ENCODE assay signal across 28 mouse cellular contexts in the genomic region with DNA sequence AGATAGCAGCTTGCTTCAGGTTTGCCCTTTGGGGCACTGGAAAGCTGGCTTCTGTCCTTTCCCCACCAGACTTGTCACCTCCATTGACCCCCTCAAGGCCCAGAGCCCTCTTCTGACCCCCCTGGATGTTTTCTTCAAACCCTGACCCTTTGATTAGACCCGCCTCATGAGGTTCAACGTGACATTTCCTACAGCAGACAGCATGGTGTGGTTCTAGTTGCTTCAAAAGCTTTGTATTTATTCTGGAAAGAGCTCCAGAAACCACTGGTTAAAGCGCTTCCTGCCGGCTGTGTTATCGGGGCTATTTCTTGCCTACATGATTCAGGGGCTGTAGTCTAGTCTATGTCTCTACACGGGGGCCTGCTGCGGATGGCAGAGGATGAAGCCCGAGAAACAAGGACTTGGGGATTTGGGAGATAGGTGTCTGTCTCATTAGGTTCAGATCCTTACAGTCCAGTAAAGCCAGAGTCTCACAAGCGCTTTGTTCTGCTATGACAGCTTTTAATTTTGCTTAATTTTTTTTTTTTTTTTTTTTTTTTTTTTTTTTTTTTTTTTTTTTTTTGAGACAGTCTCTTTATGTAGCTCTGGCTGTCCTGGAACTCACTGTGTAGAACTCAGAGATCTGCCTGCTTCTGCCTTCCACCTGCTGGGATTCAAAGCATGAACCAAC. TPM values are rescaled to one million over a fixed set of nuclear protein-coding genes. Genes with fewer than 3 reads are reported as not detected.
DNase-seq lines count a peak whose midpoint lies in the region; ATAC-seq and TF ChIP-seq lines count a peak whose summit lies in the region.
"Had no signal": no experiment of that assay in that cellular context is flagged by ENCODE, and none has a peak within 500 bp of the region (broad histone marks: within the 10 kb centered on the region; RNA-seq: fewer than 3 reads in every experiment).

No protein-coding gene starts in this region.

- no peak for TF ChIP-seq EP300 in CH12.LX (IDR thresholded peaks at IDR 0.05; ENCODE audit: low read length)

- no peak for TF ChIP-seq POLR2A in CH12.LX (IDR thresholded peaks at IDR 0.05; ENCODE audit: low read depth, low read length)

- no peaks in the 10 kb centered on the region for H3K9me3 ChIP-seq in heart, embryonic 10.5 days
- H3K9me3 ChIP-seq in kidney, postnatal 0 days (replicated peaks; ENCODE audit: low read length), result no peaks in the 10 kb centered on the region
- no peaks in the 10 kb centered on the region for H3K9me3 ChIP-seq in kidney, embryonic 15.5 days (replicated peaks)
- no peaks in the 10 kb centered on the region for H3K9me3 ChIP-seq in CH12.LX (replicated peaks; ENCODE audit: low read length)
- H3K9me3 ChIP-seq: embryonic facial prominence, embryonic 10.5 days; embryonic facial prominence, embryonic 15.5 days; forebrain, embryonic 12.5 days; limb, embryonic 12.5 days; lung, embryonic 15.5 days; neural tube, embryonic 12.5 days had no signal

- H3K27ac ChIP-seq in heart, embryonic 10.5 days, result peak overlapping the region; percentile 43
- H3K27ac ChIP-seq in kidney, postnatal 0 days, result no peak overlapping the region
- H3K27ac ChIP-seq in kidney, embryonic 15.5 days, result no peak overlapping the region
- H3K27ac ChIP-seq in CH12.LX (ENCODE audit: insufficient read depth, low read depth), result no peak overlapping the region
- H3K27ac ChIP-seq in brown adipose tissue, adult 24 weeks (replicated peaks; ENCODE audit: low read depth, low read length), result peak overlapping the region; percentile 87
- H3K27ac ChIP-seq: embryonic facial prominence, embryonic 10.5 days; forebrain, embryonic 12.5 days; limb, embryonic 12.5 days; lung, embryonic 15.5 days; neural tube, embryonic 12.5 days; stomach, postnatal 0 days had no signal

- no peak overlapping the region for H3K4me3 ChIP-seq in heart, embryonic 10.5 days
- H3K4me3 ChIP-seq in kidney, postnatal 0 days (replicated peaks; ENCODE audit: low read depth, low read length), result no peak overlapping the region
- H3K4me3 ChIP-seq in kidney, embryonic 15.5 days (replicated peaks), result no peak overlapping the region
- H3K4me3 ChIP-seq in CH12.LX (replicated peaks in 1 of 3; ENCODE audit: low read depth in 2 of 3, low read length in 2 of 3, poor library complexity in 1 of 3), result no peak overlapping the region
- no peak overlapping the region for H3K4me3 ChIP-seq in brown adipose tissue, adult 24 weeks (ENCODE audit: insufficient read depth, low read depth, low read length)
- H3K4me3 ChIP-seq: embryonic facial prominence, embryonic 10.5 days; embryonic facial prominence, embryonic 15.5 days; forebrain, embryonic 12.5 days; limb, embryonic 12.5 days; lung, embryonic 15.5 days; neural tube, embryonic 12.5 days had no signal

- 0 out of 2 replicates have a peak, but pooled peaks cover 13% of the 10 kb centered on the region for H3K27me3 ChIP-seq in heart, embryonic 10.5 days (ENCODE audit: insufficient read depth, poor library complexity, severe bottlenecking)
- no peaks in the 10 kb centered on the region for H3K27me3 ChIP-seq in kidney, postnatal 0 days (ENCODE audit: insufficient read depth, low read length)
- H3K27me3 ChIP-seq in kidney, embryonic 15.5 days, result no peaks in the 10 kb centered on the region
- peaks cover 74% of the 10 kb centered on the region for H3K27me3 ChIP-seq in CH12.LX (replicated peaks)
- H3K27me3 ChIP-seq: embryonic facial prominence, embryonic 15.5 days; forebrain, embryonic 12.5 days; limb, embryonic 12.5 days; lung, embryonic 15.5 days; neural tube, embryonic 12.5 days had no signal

- no peak for TF ChIP-seq CTCF in kidney, postnatal 0 days (IDR thresholded peaks at IDR 0.05; ENCODE audit: low read depth)
- no peak for TF ChIP-seq CTCF in CH12.LX (conservative IDR thresholded peaks at IDR 0.05 in 1 of 2, IDR thresholded peaks at IDR 0.05 in 1 of 2; ENCODE audit: low read depth in 2 of 2, low read length in 2 of 2)

- 74% methylated on average over 9 of the region's 9 CpGs for WGBS in heart, embryonic 10.5 days
- 79% methylated on average over 9 of the region's 9 CpGs for WGBS in kidney, postnatal 0 days
- WGBS in kidney, embryonic 15.5 days, result 86% methylated on average over 9 of the region's 9 CpGs

- TF ChIP-seq RAD21 in CH12.LX (IDR thresholded peaks at IDR 0.05; ENCODE audit: low read depth, low read length), result no peak

- in situ Hi-C loops in CH12.LX (cut with MboI; ENCODE audit: low pct_ligation_motif_present, low pct_unique_long_range_greater_than_20kb, low sequenced_read_pairs), result loop anchor here (25.0 kb wide), 1 partner anchor 272 kb away; no protein-coding TSS in a partner anchor

- peaks cover 24% of the 10 kb centered on the region; the same call in 1 of the 2 replicates for H3K4me1 ChIP-seq in heart, embryonic 10.5 days
- no peaks in the 10 kb centered on the region for H3K4me1 ChIP-seq in kidney, postnatal 0 days (replicated peaks; ENCODE audit: insufficient read depth, low read length)
- H3K4me1 ChIP-seq in kidney, embryonic 15.5 days, result no peaks in the 10 kb centered on the region
- H3K4me1 ChIP-seq in CH12.LX (ENCODE audit: control insufficient read depth in 1 of 2, insufficient read depth in 2 of 2), result no peaks in the 10 kb centered on the region
- H3K4me1 ChIP-seq in brown adipose tissue, adult 24 weeks (ENCODE audit: control insufficient read depth, insufficient read depth, insufficient read length, low read length), result peaks cover 24% of the 10 kb centered on the region; the same call in 1 of the 2 replicates
- H3K4me1 ChIP-seq: forebrain, embryonic 12.5 days; neural tube, embryonic 12.5 days had no signal

- dilution Hi-C loops in CH12.LX (cut with MboI; ENCODE audit: extremely low pct_ligation_motif_present, extremely low pct_unique_long_range_greater_than_20kb, low sequenced_read_pairs), result no loop called here

- ATAC-seq in kidney, postnatal 0 days (replicated peaks; ENCODE audit: low FRiP score, low read depth), result no peak
- ATAC-seq in kidney, embryonic 15.5 days (replicated peaks; ENCODE audit: low FRiP score), result no peak
- ATAC-seq: activated CD4-positive, CD25-positive, alpha-beta regulatory T cell, adult 4 months; hindbrain, embryonic 16.5 days; midbrain, embryonic 16.5 days had no signal

- H3K79me2 ChIP-seq in CH12.LX (replicated peaks; ENCODE audit: control insufficient read depth, extremely low read depth, insufficient read depth, poor library complexity, severe bottlenecking), result no peaks in the 10 kb centered on the region

- H3K4me2 ChIP-seq in kidney, postnatal 0 days (ENCODE audit: low read length), result no peak overlapping the region
- no peak overlapping the region for H3K4me2 ChIP-seq in kidney, embryonic 15.5 days
- no peak overlapping the region for H3K4me2 ChIP-seq in CH12.LX (ENCODE audit: insufficient read depth, low read depth, poor library complexity, severe bottlenecking)
- H3K4me2 ChIP-seq: embryonic facial prominence, embryonic 15.5 days; forebrain, embryonic 12.5 days; limb, embryonic 12.5 days; liver, embryonic 11.5 days; lung, embryonic 15.5 days; neural tube, embryonic 12.5 days had no signal

- no peak for DNase-seq in heart, embryonic 10.5 days (ENCODE audit: low spot score)
- no peak for DNase-seq in heart, postnatal 4 days
- peak; percentile 10 for DNase-seq in kidney, postnatal 0 days (ENCODE audit: low spot score)
- no peak for DNase-seq in CH12.LX (ENCODE audit: extremely low read depth)
- no peak for DNase-seq in cerebellum, adult 9-10 months
- DNase-seq: adrenal gland, adult 2 months; adrenal gland, postnatal 36 days; B cell, adult 2 months; forebrain, postnatal 0 days; gastrocnemius, postnatal 10 days; kidney, adult 18-20 months; kidney, postnatal 14 days; right cerebral cortex, postnatal 4 days; thymus, adult 18-20 months; thymus, postnatal 25 days had no signal

- no peaks in the 10 kb centered on the region for H3K36me3 ChIP-seq in heart, embryonic 10.5 days
- no peaks in the 10 kb centered on the region for H3K36me3 ChIP-seq in kidney, postnatal 0 days (ENCODE audit: insufficient read depth, low read length)
- H3K36me3 ChIP-seq in kidney, embryonic 15.5 days, result peaks cover 11% of the 10 kb centered on the region
- H3K36me3 ChIP-seq in CH12.LX (replicated peaks in 1 of 2; ENCODE audit: control insufficient read depth in 1 of 2, insufficient read depth in 1 of 2, low read length in 1 of 2), result no peaks in the 10 kb centered on the region
- H3K36me3 ChIP-seq: limb, embryonic 12.5 days; lung, embryonic 15.5 days; neural tube, embryonic 12.5 days had no signal

- no peak overlapping the region for H3K9ac ChIP-seq in kidney, postnatal 0 days (ENCODE audit: low read depth, low read length)
- H3K9ac ChIP-seq in kidney, embryonic 15.5 days, result no peak overlapping the region
- no peak overlapping the region for H3K9ac ChIP-seq in CH12.LX (ENCODE audit: insufficient read depth, low read depth)
- H3K9ac ChIP-seq: embryonic facial prominence, embryonic 15.5 days; forebrain, embryonic 12.5 days; forebrain, postnatal 0 days; limb, embryonic 12.5 days; lung, embryonic 15.5 days; neural tube, embryonic 12.5 days had no signal

TF ChIP-seq in CH12.LX, 34 proteins besides CTCF, POLR2A, EP300 and RAD21:
- TF ChIP-seq ZNF384 (IDR thresholded peaks at IDR 0.05; ENCODE audit: low read depth, low read length) (peak; percentile 53), GABPA (IDR thresholded peaks at IDR 0.05; ENCODE audit: insufficient replicate concordance, low read depth, low read length) (no peak), MEF2A (IDR thresholded peaks at IDR 0.05; ENCODE audit: borderline replicate concordance, low read depth, low read length) (no peak)

RNA-seq across cellular contexts. Expression of a gene that starts 37.5 kb away (rescaled TPM):
- 7.7 and 9.7 TPM in 2 replicates for polyA plus RNA-seq in heart, embryonic 10.5 days (2016; fragmentation: Nextera tagmentation; extraction: Ambion mirVana)
- total RNA-seq in heart, postnatal 4 days (2021), result 1 to 10 TPM; 4.0 to 4.6 TPM
- 11.6 TPM in 2 replicates for polyA plus RNA-seq in kidney, postnatal 0 days (2015; fragmentation: Nextera tagmentation; extraction: Ambion mirVana)
- 15.6 and 16.0 TPM in 2 replicates for polyA plus RNA-seq in kidney, embryonic 15.5 days (2015; fragmentation: Nextera tagmentation; extraction: Ambion mirVana)
- total RNA-seq in CH12.LX (2012; rRNA removed) (not detected in 2 replicates), CH12.LX (2014; rRNA removed) (not detected in 2 replicates)
- polyA plus RNA-seq in CH12.LX (2012; ENCODE audit: insufficient read length, low read depth), result not detected in 2 replicates
- polyA plus RNA-seq in brown adipose tissue, adult 24 weeks (2012; ENCODE audit: insufficient read depth, insufficient read length, missing spikeins), result 0.52 and 2.8 TPM in 2 replicates

Comparison
In these comparisons a context has a peak if more than half of its experiments do, and no peak if none do; other contexts are left out.
1. H3K27ac ChIP-seq: peak in heart, embryonic 10.5 days (single experiment) and brown adipose tissue, adult 24 weeks (single experiment); none in kidney, postnatal 0 days (single experiment), kidney, embryonic 15.5 days (single experiment) and CH12.LX (single experiment).